Mouse (Mus musculus) hindbrain, postnatal 0 days (tissue): Measurements from ENCODE around the gene Tpcn1. TPM values are rescaled to one million over a fixed set of nuclear protein-coding genes. Genes with fewer than 3 reads are reported as not detected.

Source experiments
- ATAC-seq: fragments of 200-750 bp; cut with Nextera tagmentation; 2 replicates; pipeline ENCODE4 v1.8.0; 2017; ENCODE audit warnings: mild to moderate bottlenecking, moderate TSS enrichment, moderate library complexity
- DNase-seq: peaks from one replicate; pipeline ENCODE4 v3.0.0-alpha.2; 2015; ENCODE audit warnings: low spot score
- H3K27ac ChIP-seq: fragments of 300-500 bp; sonication (generic); 2 replicates; pipeline ENCODE4 v1.5.1; 2014; ENCODE audit warnings: mild to moderate bottlenecking
- H3K27me3 ChIP-seq: fragments of 300-500 bp; sonication (generic); 2 replicates; pipeline ENCODE4 v1.6.1; 2014; ENCODE audit warnings: low read length, mixed read lengths; ENCODE audit not compliant: insufficient read depth
- H3K36me3 ChIP-seq: fragments of 300-500 bp; sonication (generic); 2 replicates; pipeline ENCODE4 v1.6.1; 2014; ENCODE audit warnings: low read length, mixed read lengths; ENCODE audit not compliant: insufficient read depth
- H3K4me1 ChIP-seq: fragments of 300-500 bp; sonication (generic); 2 replicates; pipeline ENCODE4 v1.6.1; 2014; ENCODE audit warnings: antibody characterized with exemption, low read length, mixed read lengths; ENCODE audit not compliant: insufficient read depth
- H3K4me2 ChIP-seq: fragments of 300-500 bp; sonication (generic); 2 replicates; pipeline ENCODE4 v1.6.1; 2014; ENCODE audit warnings: low read depth, mild to moderate bottlenecking, low read length, moderate library complexity, mixed read lengths
- H3K4me3 ChIP-seq: fragments of 300-500 bp; sonication (generic); 2 replicates; pipeline ENCODE4 v1.5.1; 2014; ENCODE audit warnings: low read length
- H3K9ac ChIP-seq: fragments of 300-500 bp; sonication (generic); replicated peaks from 2 replicates; pipeline ENCODE4 v1.6.1; 2014; ENCODE audit warnings: mild to moderate bottlenecking, low read length, moderate library complexity, mixed read lengths
- H3K9me3 ChIP-seq: fragments of 300-500 bp; sonication (generic); 2 replicates; pipeline ENCODE4 v1.6.1; 2016; ENCODE audit warnings: low read length, mixed read lengths
- CTCF ChIP-seq: IDR thresholded peaks from 2 replicates; pipeline ENCODE4 v1.5.1; 2016; ENCODE audit warnings: antibody characterized with exemption, control low read depth, low read depth
- whole genome bisulfite sequencing: fragments of 180-500 bp; shearing (Covaris S2); extraction: QIAGEN DNeasy Blood & Tissue Kit; methylation state at CpG from one replicate; pipeline ENCODE4 v1.1.7; 2014; 5-methylcytosine and 5-hydroxymethylcytosine counted together
- polyA plus RNA-seq: library from polyadenylated mRNA; unstranded; fragments of >200 nt; fragmentation: Nextera tagmentation; extraction: Ambion mirVana; gene quantifications from 2 replicates; pipeline ENCODE4 v1.2.1, GENCODE M21; 2015
- total RNA-seq: library from RNA; depleted of rRNA; stranded (reverse); fragments of >200 nt; gene quantifications from 2 replicates; pipeline ENCODE4 v1.2.3, GENCODE M21; 2014

Gene Tpcn1
- total and polyA plus RNA-seq, 2 experiments from 2014 or later: 15.4 to 30.7 TPM

DNA sequence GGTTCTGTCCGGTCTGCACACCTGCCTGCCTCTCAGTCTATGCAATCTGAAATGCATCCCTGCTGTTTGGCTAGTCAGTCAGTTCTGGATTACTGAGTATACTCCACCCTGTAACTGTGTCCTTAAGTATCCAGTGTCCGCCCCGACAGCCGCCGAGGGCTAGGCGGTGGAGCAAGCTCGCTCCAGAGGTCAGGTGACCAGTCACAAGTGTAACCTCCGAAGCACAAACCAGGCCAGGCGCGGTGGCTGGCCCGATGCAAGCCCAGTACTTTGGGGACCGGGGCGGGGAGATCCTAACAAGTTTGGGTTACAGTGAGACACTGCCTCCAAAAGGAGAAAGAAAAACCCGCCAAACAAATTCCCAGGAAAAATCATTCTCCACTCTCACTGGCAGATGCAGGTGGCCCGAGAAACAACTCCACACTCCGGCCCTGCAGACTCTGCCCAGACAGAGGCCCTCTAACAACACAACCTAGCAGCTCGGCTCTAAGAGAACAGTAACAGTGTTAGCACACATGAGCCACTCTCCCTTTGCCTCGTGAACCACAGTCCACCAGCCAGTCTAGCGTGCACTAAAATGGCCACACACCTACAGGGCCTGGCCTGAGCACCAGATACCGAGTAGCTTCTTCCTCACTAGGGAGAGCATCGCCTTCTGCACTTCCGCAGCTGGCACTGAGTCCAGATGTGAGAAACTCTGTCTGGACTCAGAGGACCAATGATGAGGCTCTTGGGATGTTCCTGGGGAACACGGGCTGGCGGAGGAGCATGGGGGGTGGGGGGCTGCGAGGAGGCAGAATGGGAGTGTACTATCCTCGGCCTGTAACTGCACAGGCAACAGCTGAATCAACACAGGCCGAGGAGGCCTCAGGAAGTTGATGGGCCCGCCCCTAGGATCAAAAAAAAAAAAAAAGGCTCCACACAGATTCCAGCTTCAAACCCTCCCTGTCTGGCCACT, 25.2 kb downstream of the Tpcn1 start:
- H3K4me2 ChIP-seq: no peak overlapping the region
- ATAC-seq: no peak
- no peak overlapping the region for H3K4me3 ChIP-seq
- H3K27ac ChIP-seq: peak overlapping the region; percentile 66
- WGBS: 61% methylated on average over 28 of the region's 28 CpGs
- no peaks in the 10 kb centered on the region for H3K9me3 ChIP-seq
- no peaks in the 10 kb centered on the region for H3K27me3 ChIP-seq
- no peak for TF ChIP-seq CTCF
- DNase-seq: peak; percentile 15
- no peaks in the 10 kb centered on the region for H3K36me3 ChIP-seq
- H3K9ac ChIP-seq: no peak overlapping the region
- H3K4me1 ChIP-seq: peaks cover 46% of the 10 kb centered on the region

DNA sequence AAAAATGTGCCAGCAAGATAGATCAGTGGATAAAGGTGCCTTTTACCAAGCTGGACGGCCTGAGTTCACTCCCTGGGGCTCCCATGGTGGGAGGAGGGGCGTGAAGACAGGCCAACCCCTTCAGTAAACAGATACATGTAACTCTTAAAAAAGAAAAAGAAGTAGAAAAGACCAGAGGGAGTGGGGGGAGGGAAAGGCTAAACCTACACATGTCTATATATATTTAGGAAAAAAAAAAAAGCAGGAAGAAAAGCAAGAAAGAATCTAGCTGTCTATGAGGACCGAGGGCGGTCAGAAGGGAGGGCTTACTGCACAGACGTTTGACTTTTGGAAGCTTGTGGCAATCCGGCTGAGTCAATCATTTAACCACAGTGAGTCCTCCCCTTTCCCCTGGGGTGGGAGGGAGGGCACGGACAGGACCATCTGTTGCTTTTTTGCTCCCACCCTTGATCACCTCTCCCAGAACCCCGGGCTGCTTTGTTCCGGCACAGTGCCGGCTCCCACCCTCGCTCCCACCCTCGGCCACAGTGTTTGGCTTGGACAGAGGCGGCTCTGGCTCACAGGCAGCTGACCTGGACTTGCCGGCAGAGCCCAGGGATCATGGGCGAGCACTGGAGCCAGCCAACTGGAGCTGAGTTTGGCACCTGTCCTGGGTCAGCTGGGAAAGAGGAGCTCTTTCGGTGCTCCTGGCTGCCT, 27.7 kb downstream of the Tpcn1 start:
- 12% methylated on average over 16 of the region's 16 CpGs for WGBS
- peak overlapping the region; percentile 31 for H3K4me2 ChIP-seq

DNA sequence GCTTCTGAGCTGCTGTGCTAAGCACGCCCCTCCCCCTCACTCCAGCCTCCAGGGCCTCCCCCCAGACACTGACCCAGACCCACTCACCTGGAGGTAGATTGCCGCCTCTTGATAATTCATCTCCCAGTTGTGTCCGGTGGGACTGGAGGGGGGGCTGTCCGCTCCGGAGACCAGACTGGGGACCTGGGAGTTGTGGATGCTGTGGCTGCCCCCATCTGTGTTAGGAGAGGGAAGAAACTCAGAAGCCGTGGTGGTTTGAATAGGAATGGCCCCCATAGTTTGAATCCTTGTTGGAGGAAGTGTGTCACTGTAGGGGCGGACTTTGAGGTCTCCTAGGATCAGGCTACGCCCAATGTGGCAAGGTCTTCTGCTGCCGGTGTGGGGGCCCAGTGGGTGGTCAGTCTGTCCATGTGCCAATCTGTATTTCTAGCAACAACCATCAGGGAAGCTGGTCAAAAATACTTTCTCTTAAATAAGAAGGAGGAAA, 28.3 kb downstream of the Tpcn1 start:
- peaks cover 16% of the 10 kb centered on the region for H3K4me1 ChIP-seq
- no peaks in the 10 kb centered on the region for H3K9me3 ChIP-seq
- peak overlapping the region; percentile 67 for H3K27ac ChIP-seq
- H3K4me3 ChIP-seq: no peak overlapping the region
- H3K9ac ChIP-seq: 0 out of 2 replicates have a peak overlapping the region, but pooled peaks have one; percentile 3
- H3K27me3 ChIP-seq: no peaks in the 10 kb centered on the region
- WGBS: 51% methylated on average over 9 of the region's 9 CpGs
- peak overlapping the region; percentile 4; the same call in 1 of the 2 replicates for H3K4me2 ChIP-seq
- 0 out of 2 replicates have a peak, but pooled peaks cover 7% of the 10 kb centered on the region for H3K36me3 ChIP-seq
- TF ChIP-seq CTCF: no peak
- no peak for DNase-seq
- ATAC-seq: no peak

More for the DNA sequence above, 27.7 kb downstream of the Tpcn1 start:
- 0 out of 2 replicates have a peak, but pooled peaks cover 4% of the 10 kb centered on the region for H3K36me3 ChIP-seq
- TF ChIP-seq CTCF: no peak
- no peaks in the 10 kb centered on the region for H3K9me3 ChIP-seq
- H3K4me1 ChIP-seq: peaks cover 22% of the 10 kb centered on the region
- H3K27me3 ChIP-seq: no peaks in the 10 kb centered on the region
- ATAC-seq (peak; percentile 74), DNase-seq (peak; percentile 83)
- H3K9ac ChIP-seq: 0 out of 2 replicates have a peak overlapping the region, but pooled peaks have one; percentile 3
- peak overlapping the region; percentile 67 for H3K27ac ChIP-seq
- no peak overlapping the region; the same call in 1 of the 2 replicates for H3K4me3 ChIP-seq

DNA sequence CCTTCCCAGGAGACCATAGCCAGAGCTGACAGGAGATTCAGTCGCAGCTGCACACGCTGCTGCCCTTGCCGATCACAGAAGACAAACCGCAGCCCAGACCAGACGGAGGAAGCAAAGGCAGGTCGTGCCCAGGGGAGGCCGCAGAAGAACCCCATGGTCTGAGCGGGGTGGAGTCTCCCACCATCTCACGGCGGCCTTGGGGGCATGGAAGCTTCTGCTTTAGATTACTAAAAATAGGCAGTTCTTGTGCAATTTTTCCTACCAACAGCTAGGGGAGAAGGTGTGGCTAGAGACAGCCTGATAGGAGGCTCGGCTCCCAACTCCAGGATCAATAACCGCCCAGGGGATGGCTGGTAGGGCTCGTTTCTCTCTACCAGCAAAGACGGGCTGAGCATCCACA, 29.7 kb downstream of the Tpcn1 start:
- DNase-seq: no peak
- H3K4me2 ChIP-seq: no peak overlapping the region
- no peak overlapping the region for H3K9ac ChIP-seq
- H3K4me1 ChIP-seq: peaks cover 14% of the 10 kb centered on the region; the same call in 1 of the 2 replicates
- H3K27ac ChIP-seq: 0 out of 2 replicates have a peak overlapping the region, but pooled peaks have one; percentile 15
- TF ChIP-seq CTCF: no peak
- no peak overlapping the region for H3K4me3 ChIP-seq
- 65% methylated on average over 14 of the region's 14 CpGs for whole genome bisulfite sequencing
- peaks cover 12% of the 10 kb centered on the region for H3K36me3 ChIP-seq
- no peaks in the 10 kb centered on the region for H3K9me3 ChIP-seq
- H3K27me3 ChIP-seq: no peaks in the 10 kb centered on the region
- ATAC-seq: no peak

DNA sequence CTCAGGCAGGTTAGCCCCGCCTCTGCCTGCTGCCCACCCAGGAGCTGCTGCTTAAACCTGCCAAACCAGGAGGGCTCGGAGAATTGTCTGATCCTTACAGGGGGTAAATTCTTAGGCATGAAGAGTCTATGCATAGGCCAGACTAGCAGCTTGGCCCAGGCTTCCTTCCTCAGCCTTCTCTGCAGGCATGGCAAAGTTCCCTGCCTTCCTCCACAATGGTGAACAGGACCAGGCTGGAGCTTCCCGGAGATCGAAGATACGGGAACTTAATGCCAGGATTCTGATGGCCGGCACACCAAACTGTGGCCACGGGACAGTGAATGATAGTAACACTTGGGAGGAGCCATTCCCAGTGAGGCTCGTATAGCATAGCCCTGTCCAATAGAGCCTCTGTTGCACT, 30.4 kb downstream of the Tpcn1 start:
- ATAC-seq (no peak), DNase-seq (no peak)
- Histone ChIP-seq H3K27me3 (no peaks in the 10 kb centered on the region), H3K9me3 (no peaks in the 10 kb centered on the region), H3K27ac (no peak overlapping the region), H3K36me3 (peaks cover 12% of the 10 kb centered on the region), H3K4me2 (no peak overlapping the region), H3K9ac (no peak overlapping the region), H3K4me3 (no peak overlapping the region), H3K4me1 (peaks cover 14% of the 10 kb centered on the region; the same call in 1 of the 2 replicates)
- WGBS: 61% methylated on average over 8 of the region's 8 CpGs
- no peak for TF ChIP-seq CTCF

DNA sequence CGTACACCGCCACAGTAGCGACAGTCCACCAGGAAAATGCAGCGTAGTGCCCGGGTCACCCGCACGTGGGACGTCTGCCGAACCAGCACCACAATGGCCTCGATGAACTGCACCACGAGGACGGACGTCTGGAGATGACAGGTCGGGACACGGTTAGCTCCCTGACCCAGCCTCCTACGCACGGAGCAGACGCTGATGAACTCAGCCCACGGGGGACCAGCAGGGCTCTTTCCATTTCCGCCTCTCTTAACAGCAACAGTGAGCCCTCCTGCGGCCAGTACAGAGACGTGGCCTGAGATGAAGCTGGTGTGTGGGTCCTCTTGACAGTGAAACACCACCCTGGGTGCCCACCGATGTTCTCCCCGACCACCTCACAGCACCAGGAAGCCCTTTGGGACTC, 32.6 kb downstream of the Tpcn1 start:
- H3K4me3 ChIP-seq: no peak overlapping the region
- no peak overlapping the region for H3K9ac ChIP-seq
- H3K36me3 ChIP-seq: peaks cover 22% of the 10 kb centered on the region
- TF ChIP-seq CTCF: no peak
- DNase-seq (no peak), ATAC-seq (no peak)
- 82% methylated on average over 24 of the region's 24 CpGs for WGBS
- peaks cover 10% of the 10 kb centered on the region; the same call in 1 of the 2 replicates for H3K4me1 ChIP-seq
- no peaks in the 10 kb centered on the region for H3K9me3 ChIP-seq
- H3K27me3 ChIP-seq: no peaks in the 10 kb centered on the region
- H3K27ac ChIP-seq: no peak overlapping the region
- no peak overlapping the region for H3K4me2 ChIP-seq
